Mouse (Mus musculus) monocyte, adult 2 months (primary cell): ENCODE data around the gene Lrrc28.

Experiments
- DNase-seq, 2 experiments: peaks; one replicate each; pipeline ENCODE4 v3.0.0; 2022; ENCODE audit warnings: low spot score in 2 of 2, low read depth in 1 of 2

Lrrc28 gene

DNA sequence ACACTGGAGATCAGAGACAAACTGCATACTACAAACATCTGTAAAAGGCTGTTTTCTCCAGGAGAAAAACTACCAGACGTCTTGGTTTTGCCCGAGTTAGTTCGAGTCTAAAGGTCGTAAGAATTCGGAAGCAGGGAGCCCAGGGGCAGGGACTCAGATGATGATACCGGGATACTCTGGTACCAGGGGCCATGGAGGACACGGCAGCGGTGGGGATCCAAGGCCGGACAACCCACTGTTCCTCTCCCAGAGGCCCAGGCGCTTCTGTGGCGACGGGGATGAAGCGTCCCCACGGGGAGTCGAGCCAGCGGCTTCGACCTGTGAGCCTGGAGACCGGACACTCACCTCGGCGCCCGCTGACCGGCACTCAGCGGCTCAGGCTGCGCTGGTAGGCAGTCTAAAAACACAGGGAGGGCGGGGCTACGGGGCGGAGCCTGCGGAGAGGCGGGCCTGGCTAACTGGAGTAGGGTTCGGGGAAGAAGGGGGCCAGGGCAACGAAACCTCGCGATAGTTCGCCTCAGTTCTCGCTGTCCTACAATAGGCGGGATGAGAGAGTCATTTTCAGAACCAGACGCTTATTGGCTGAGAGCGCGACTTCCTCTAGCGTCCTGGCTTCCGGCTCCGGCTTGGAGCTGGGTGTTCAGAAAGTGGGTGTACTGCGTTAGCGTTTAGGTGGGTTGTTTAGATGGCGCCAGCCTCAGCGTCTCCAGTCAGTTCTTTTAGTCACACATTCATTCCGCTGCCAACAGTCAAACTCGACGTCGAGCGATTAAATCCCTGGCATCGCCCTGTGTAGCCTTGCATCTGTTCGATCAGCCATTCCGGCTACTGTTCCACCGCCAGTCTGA lies at the start of gene Lrrc28:
Gene Lrrc28, minus strand, starts transcription at position 436 of the 848 bp plus-strand sequence.
- DNase-seq = peak; percentile 96 to 97

DNA sequence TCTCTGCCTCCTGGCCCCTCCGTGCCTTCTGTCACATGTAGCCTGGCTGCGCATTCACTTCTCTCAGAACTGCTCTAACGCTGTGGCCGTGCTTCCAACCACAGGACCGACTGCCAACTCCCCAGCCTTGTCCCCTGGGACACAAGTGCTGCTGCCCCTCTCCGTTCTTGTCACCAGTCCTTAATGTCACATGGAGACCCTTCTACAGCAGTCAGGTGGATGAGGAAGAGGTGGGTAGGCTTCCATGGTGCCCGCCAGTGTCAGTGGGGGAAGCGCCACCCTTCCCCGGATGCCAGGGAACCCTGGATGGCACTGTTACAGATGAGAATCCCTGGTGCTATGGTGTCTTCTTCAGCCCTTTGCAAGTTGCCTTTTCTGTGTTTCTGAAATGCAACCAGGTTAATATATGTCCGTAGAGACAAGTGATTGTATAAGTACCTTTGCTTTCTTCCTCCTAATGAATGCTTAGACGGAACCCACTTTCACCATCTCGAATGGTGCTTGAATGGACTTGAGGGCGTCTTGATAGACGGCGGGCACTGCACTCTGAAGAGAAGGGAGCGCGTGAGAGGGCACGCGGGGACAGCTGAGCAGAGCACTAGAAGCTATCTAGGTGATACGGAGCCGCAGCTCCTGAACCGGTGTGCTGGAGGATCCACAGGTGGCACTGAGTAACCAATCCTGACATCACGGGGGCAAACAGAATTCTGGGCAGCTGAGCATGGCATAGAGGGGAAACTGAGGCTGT lies 47.9 kb upstream of the Lrrc28 start:
- DNase-seq = no peak

DNA sequence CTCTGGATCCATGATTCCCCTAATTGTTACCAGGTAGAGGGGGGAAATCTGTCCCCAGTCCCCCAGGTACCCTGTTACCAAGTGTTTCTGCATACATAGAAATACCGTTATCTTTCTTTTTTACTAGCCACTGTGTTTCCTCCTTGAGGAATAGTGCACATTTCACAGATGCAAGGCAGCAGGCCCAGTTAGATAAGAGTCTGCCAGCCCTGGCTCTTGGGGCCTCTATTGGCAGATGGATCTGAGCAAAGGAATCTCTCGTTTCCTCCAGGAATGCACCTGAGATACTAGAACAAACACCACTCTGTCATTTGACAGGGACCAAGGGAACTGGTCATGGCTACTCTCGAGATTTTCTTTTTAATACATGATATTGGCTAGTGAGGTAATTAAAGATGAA lies 47.1 kb upstream of the Lrrc28 start:
- DNase-seq = no peak

GRCm38 (mm10) chr7:67691036-67691435 lies 46.0 kb upstream of the Lrrc28 start:
- no peak for DNase-seq

DNA sequence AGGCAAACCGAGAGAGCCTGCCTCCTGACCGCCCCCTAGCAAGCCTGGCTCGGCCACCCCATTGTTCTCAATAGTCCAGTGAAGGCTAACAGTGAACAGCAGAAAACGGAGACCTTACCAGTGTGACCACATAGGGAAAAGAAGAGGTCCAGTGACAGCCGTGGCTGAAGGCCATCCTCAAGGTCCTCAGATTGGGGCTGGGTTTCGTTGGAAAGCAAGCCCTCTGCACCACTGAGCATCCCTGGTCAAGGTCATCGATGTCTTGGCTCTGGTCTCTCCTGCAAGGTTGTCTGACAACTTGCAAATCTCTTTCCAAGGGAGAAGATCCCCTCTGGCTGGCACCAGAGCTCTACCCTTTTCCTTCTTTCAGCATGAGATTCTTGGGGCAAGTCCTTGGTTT lies 44.7 kb upstream of the Lrrc28 start:
- no peak for DNase-seq

GRCm38 (mm10) chr7:67688281-67688680 lies 43.2 kb upstream of the Lrrc28 start:
- DNase-seq = no peak

- no peak for DNase-seq
These were observed 41.5 kb upstream of the Lrrc28 start for GRCm38 (mm10) chr7:67686545-67686944.

DNA sequence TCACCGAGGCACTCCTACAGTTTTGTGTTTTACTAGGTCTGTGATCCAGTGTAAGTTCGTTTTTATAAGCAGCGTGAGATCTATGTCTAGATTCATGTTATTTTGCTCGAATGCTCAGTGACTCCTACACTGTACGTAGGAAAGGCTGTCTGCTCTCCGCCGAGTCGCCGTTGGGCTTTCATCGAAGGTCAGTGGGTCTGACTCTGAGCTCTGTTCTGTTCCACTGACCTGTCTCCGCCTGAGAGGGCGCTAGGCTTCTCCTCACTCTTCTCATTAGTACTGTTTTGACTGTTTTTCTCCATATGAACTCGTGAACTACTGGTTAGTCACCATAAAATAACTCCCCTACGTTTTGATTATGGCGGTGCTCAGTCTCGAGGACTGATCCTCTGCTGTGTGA lies 37.9 kb upstream of the Lrrc28 start:
- DNase-seq = no peak

DNA sequence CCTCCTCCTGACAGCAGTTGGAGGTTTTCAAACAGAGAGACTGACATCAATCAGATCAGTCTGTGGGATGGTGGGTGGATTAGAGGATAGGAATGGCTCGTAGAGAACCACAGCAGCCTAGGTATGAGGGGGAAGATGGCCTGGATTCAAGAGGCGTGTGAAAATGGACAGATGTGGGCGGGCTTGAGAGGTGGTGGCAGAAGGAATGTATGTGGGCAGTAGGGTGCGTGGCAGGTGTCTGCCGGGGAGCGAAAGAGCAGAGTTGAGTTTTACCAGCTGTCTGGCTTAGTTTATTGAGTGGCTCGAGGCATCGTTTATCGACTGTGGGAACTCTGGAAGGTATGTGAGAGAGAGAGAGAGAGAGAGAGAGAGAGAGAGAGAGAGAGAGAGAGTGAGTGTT lies 36.0 kb upstream of the Lrrc28 start:
- DNase-seq = no peak

DNA sequence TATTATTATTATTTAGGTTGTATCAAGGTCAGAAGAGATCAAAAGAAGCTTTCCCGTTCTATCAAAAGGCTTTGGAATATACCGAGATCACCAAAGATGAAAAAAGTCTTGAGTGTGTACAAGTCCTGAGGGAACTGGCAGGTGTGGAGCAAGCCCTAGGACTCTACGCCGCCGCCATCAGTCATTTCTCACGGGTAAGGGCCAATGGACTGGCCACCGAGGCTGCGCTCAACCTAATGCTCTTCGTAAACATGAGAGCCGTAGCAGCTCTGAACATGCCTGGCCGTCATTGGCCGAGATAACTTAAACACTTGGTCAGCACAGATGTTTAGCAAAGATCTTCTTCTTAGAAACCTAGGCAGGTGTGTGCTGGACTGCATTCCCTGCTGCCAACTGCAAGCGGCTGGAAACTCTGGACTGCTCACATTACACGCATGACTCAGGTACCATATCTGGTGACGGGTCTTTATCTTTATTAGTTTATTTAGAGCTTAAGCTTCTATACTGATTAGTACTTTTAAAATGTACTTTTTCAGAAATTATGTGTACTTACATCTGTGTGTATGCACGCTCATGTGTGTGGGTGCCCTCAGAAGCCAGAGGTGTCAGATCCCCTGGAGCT lies 33.9 kb upstream of the Lrrc28 start:
- no peak for DNase-seq

- DNase-seq = no peak
These were observed 28.6 kb upstream of the Lrrc28 start for GRCm38 (mm10) chr7:67673656-67674055.

DNA sequence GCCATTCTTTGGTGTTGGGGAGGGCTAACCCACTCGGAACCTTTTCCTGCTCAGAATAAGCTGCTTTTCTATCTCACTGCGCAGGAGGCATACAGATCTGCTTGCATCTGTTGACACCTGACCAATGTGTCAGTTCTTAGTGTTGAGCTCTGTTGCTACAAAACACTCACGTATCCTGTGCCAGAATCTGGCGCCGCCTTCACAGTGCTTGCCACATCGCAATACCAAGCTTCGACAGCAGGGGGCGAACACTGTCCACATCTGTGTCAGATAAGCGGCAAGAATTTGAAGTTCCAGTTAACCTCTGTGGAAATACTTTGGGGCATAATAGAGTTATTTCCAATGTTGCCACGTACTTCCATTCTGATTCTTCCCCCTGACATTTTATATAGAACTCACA lies 27.6 kb upstream of the Lrrc28 start:
- DNase-seq = peak; percentile 21 to 57

DNA sequence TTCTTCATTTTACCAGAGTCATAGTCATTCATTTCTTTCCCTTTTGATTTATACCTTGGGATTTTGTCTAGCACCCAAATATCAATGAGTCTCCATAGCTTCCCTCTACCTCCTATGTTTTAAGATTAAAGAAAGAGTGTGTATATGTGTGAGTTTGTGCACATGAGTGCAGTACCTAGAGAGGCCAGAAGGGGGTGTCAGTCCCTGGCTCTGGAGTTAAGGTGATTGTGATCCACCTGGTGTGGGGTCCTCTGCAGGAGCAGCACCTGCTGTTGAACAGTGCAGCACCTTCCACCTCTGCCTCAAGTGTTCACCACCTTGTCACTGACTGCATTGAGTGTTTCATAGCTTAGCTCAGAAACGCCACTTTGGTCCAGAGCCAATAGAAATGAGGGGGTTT lies 25.9 kb upstream of the Lrrc28 start:
- no peak for DNase-seq

DNA sequence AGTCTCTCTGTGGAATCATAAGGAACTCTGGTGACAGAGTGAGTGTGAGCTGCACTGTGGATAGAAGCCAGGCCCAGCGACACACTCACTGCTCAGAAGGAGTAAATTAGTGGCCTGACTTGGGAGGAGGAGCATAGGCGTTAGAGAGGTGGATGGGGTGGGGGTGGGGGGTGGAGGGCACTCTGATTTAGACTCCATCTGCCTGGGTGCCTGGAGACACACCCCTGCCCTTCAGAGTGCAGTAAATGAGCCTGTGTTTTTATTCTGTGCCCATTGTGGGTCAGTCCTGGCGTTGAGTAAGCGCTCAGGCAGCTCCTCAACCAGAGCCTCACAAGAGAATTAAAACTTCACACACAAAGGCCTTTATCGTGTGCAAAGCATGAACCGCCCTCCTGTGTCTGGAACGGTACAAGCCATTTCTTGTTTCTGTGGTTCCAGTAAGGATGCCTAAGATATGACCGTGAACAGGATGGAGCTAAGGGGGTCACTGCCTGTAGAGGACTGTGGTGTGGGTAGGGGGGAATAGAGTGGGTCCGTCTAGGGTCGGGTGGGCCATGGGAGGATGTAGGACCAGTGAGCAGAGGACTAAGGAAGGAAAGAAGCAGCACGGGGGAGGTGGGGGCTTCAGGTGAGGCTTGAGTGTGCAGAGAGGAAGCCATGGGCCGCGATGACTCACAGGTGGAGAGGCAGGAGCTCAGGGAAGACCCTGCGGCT lies 19.1 kb upstream of the Lrrc28 start:
- no peak for DNase-seq

- DNase-seq = no peak
These were observed 17.4 kb upstream of the Lrrc28 start for GRCm38 (mm10) chr7:67662424-67662823.

GRCm38 (mm10) chr7:67658110-67658509 lies 13.0 kb upstream of the Lrrc28 start:
- DNase-seq = no peak

- no peak for DNase-seq
These were observed 10.1 kb upstream of the Lrrc28 start for GRCm38 (mm10) chr7:67655186-67655585.

- DNase-seq = no peak
These were observed 9.6 kb upstream of the Lrrc28 start for GRCm38 (mm10) chr7:67654668-67655067.

GRCm38 (mm10) chr7:67652211-67652610 lies 7.1 kb upstream of the Lrrc28 start:
- DNase-seq = no peak

- DNase-seq = no peak
These were observed 3.3 kb upstream of the Lrrc28 start for GRCm38 (mm10) chr7:67648376-67648775.

DNA sequence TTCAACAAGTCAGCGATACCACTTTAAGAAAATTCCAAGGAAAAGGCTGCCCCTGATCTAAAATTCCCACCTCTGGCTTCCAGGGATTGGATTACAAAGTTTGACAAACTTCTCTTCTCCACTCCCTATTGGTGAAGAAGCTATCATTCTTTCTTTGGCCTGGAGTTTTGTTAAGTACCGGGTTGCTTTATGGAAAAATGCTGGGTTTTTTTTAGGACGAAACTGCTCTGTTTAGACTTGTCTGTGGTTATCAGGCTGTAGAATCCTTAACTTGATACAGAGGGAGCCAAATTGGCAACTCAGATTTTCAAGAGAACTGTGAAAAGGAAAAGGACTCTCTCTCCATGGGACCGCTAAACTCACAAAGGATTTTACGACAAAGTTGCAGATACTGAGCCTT lies 2.2 kb upstream of the Lrrc28 start, which contains the start of gene Ttc23:
Gene Ttc23, plus strand, starts transcription at position 134 of the 400 bp plus-strand sequence.
- DNase-seq = no peak
